Mouse (Mus musculus) G1E (cell line): ENCODE results near the gene Prss21. TPM values are rescaled to one million over a fixed set of nuclear protein-coding genes. Genes with fewer than 3 reads are reported as not detected.

Experiments used
- ATAC-seq: 2 replicates; pipeline ENCODE4 v1.8.0; 2016; ENCODE audit warnings: mild to moderate bottlenecking; ENCODE audit not compliant: insufficient number of reproducible peaks, poor library complexity, low FRiP score, severe bottlenecking; ENCODE audit errors: extremely low read depth
- DNase-seq: peaks from one replicate; pipeline ENCODE4 v3.0.0; 2012; ENCODE audit warnings: low spot score
- H3K27me3 ChIP-seq: 2 replicates; pipeline ENCODE4 v1.6.1; 2012; ENCODE audit warnings: mild to moderate bottlenecking, low read length, inconsistent platforms; ENCODE audit not compliant: insufficient read depth
- H3K36me3 ChIP-seq: replicated peaks from 2 replicates; pipeline ENCODE3; 2012; ENCODE audit warnings: mild to moderate bottlenecking, inconsistent platforms
- H3K4me1 ChIP-seq: 2 replicates; pipeline ENCODE4 v1.6.1; 2012; ENCODE audit warnings: low read depth, low read length, inconsistent platforms, mixed read lengths; ENCODE audit not compliant: insufficient read depth
- H3K4me3 ChIP-seq: 2 replicates; pipeline ENCODE4 v1.5.1; 2012; ENCODE audit warnings: low read depth, mild to moderate bottlenecking, inconsistent platforms, low read length, moderate library complexity, mixed read lengths
- H3K9me3 ChIP-seq: replicated peaks from 2 replicates; pipeline ENCODE4 v1.6.1; 2012; ENCODE audit warnings: inconsistent platforms
- CTCF ChIP-seq: IDR thresholded peaks from 2 replicates; pipeline ENCODE4 v1.5.1; 2012; ENCODE audit warnings: low read depth, low read length, inconsistent platforms, mixed read lengths
- GATA1 ChIP-seq: IDR thresholded peaks from 2 replicates; pipeline ENCODE4 v1.6.1; 2012; ENCODE audit warnings: borderline replicate concordance, low read length, inconsistent platforms, mixed read lengths
- GATA2 ChIP-seq: IDR thresholded peaks from 2 replicates; pipeline ENCODE4 v1.6.1; 2012; ENCODE audit warnings: low read depth, low read length, inconsistent platforms, borderline replicate concordance
- POLR2AphosphoS5 ChIP-seq: IDR thresholded peaks from 2 replicates; pipeline ENCODE4 v1.6.1; 2012; ENCODE audit warnings: low read depth, low read length, inconsistent platforms; ENCODE audit not compliant: insufficient replicate concordance
- TAL1 ChIP-seq: conservative IDR thresholded peaks from 2 replicates; pipeline ENCODE4 v1.6.1; 2012; ENCODE audit warnings: low read depth, low read length, inconsistent platforms, mixed read lengths
- polyA plus RNA-seq: library from polyadenylated mRNA; stranded (reverse); fragments of >175 nt; gene quantifications from 2 replicates; pipeline ENCODE4 v1.2.3, GENCODE M21; 2012
- total RNA-seq, 2 experiments: library from RNA; stranded (forward) in 1 of 2; stranded (reverse) in 1 of 2; fragments of 200-1000 nt in 1 of 2; fragments of >200 nt in 1 of 2; fragmentation: Nextera tagmentation in 1 of 2; gene quantifications; 2 replicates each; pipeline ENCODE4 v1.2.3; 2014 to 2017

Gene Prss21
- total and polyA plus RNA-seq, 3 experiments = not detected

DNA sequence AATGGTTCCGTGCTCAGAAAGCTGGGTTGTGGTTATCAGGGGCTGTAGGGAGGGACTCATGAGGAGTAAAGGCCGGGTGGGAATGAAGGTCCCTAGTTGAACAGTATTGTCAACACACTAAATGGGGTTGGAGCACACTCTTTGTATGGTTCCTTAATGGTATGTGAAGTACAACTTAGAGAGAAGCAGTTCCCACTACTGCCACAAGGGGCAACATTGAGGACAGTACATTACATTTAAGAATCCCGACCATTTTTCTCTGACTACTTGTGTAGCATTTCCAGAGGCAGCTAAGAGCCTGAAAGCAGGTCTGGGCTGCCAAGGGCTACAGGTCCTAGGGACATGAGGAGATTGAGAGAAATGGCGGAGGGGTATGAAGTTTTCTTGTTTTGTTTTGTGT lies 26.7 kb upstream of the Prss21 start:
- H3K27me3 ChIP-seq = peaks cover 28% of the 10 kb centered on the region
- H3K4me3 ChIP-seq = no peak overlapping the region
- no peaks in the 10 kb centered on the region for H3K9me3 ChIP-seq
- H3K36me3 ChIP-seq = no peaks in the 10 kb centered on the region
- H3K4me1 ChIP-seq = peaks cover 2% of the 10 kb centered on the region; the same call in 1 of the 2 replicates
- no peak for DNase-seq
- no peak for ATAC-seq
- TF ChIP-seq TAL1 = no peak
- TF ChIP-seq GATA1 = no peak
- TF ChIP-seq POLR2AphosphoS5 = no peak
- peak; percentile 82 for TF ChIP-seq CTCF
- no peak for TF ChIP-seq GATA2

DNA sequence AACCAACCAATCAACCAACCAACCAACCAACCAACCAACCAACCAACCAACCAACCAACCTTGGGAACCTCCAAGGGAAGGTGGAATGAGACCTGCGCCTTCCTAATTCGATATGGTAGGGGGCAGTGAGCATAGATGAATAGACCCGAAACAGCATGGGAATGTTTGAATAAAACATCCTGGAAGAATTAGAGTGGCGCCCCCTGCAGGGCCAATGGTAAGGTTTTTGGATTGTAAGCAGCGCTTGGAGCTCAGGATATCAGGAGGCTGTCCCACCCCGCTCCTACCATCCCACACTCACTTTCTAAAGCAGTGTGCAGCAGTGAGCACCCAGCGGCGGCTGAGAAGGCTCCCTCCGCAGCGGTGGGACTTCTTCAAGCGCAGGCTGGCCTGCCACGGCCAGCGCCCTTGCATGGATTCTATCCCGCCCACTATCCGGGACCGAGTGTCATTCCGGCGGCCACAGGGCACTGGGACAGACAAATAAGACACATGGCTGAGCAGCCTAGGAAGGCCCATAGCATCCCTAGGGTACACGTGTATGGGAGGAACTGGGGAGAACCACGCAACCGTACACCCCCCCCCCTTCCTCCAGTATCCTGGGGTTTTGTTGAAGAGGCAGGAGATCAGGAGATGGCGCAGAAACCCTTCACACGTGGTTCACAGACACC lies 24.6 kb upstream of the Prss21 start:
- no peak for ATAC-seq
- DNase-seq = no peak
- Histone ChIP-seq H3K27me3 (peaks cover 13% of the 10 kb centered on the region), H3K36me3 (no peaks in the 10 kb centered on the region), H3K9me3 (no peaks in the 10 kb centered on the region), H3K4me1 (no peaks in the 10 kb centered on the region), H3K4me3 (no peak overlapping the region)
- TF ChIP-seq TAL1 (no peak), GATA2 (no peak)

DNA sequence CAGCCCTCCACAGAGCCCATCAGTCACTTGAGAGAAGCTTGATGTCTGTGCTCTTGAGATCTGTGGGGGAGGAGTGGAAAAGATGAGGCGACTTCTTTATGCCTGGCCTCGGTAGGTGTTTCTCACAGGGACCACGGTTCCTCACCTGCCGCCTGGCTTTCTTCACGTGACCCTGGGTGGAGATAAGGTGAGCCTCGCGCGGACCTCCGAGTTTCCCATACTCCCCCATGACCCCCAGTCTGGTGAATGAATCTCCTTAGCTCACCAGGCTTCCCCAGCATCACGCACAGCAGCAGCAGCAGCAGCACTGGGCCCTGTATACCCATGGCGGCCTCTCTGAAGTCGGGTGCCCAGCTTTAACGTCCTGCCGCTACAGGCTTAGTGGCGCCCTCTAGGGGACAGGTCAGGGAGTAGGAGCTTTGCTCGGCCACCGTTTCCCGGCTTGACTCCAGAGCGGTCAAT lies 24.0 kb upstream of the Prss21 start, which contains the start of the genes Prss32 and Prss41:
Gene Prss32, plus strand, starts transcription at position 44 of the 462 bp plus-strand sequence.
Gene Prss41, minus strand, starts transcription at position 361 of the 462 bp plus-strand sequence.
- H3K36me3 ChIP-seq = no peaks in the 10 kb centered on the region
- H3K27me3 ChIP-seq = peaks cover 13% of the 10 kb centered on the region
- no peak for DNase-seq
- H3K9me3 ChIP-seq = no peaks in the 10 kb centered on the region
- no peak within 1 kb of the TSS for H3K4me3 ChIP-seq
- 0 out of 2 replicates have a peak, but pooled peaks have one; percentile 17 for TF ChIP-seq CTCF
- TF ChIP-seq GATA2 = no peak
- H3K4me1 ChIP-seq = no peaks in the 10 kb centered on the region
- no peak for ATAC-seq

DNA sequence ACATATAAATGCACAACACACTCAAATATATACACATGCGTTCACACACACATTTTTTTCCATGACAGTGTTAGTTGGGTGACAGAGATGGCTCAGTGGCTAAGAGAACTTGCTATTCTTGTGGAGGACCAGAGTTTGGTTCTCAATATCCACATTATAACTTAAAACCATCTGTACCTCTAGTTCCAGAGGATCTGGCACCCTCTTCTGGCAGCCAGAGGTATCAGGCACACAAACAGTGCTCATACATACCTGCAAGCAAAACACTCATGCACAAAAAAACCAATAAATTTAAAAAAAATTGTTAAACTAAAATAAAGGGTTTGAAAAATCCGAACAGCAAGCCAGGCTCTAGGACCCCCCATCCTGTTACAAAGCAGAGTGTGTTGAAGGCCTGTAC lies 17.8 kb upstream of the Prss21 start:
- no peaks in the 10 kb centered on the region for H3K36me3 ChIP-seq
- DNase-seq (no peak), ATAC-seq (no peak)
- H3K4me3 ChIP-seq = no peak overlapping the region
- peaks cover 8% of the 10 kb centered on the region for H3K27me3 ChIP-seq
- TF ChIP-seq GATA1 (no peak), CTCF (no peak), TAL1 (no peak), POLR2AphosphoS5 (no peak), GATA2 (no peak)
- peaks cover 7% of the 10 kb centered on the region for H3K4me1 ChIP-seq
- H3K9me3 ChIP-seq = no peaks in the 10 kb centered on the region

DNA sequence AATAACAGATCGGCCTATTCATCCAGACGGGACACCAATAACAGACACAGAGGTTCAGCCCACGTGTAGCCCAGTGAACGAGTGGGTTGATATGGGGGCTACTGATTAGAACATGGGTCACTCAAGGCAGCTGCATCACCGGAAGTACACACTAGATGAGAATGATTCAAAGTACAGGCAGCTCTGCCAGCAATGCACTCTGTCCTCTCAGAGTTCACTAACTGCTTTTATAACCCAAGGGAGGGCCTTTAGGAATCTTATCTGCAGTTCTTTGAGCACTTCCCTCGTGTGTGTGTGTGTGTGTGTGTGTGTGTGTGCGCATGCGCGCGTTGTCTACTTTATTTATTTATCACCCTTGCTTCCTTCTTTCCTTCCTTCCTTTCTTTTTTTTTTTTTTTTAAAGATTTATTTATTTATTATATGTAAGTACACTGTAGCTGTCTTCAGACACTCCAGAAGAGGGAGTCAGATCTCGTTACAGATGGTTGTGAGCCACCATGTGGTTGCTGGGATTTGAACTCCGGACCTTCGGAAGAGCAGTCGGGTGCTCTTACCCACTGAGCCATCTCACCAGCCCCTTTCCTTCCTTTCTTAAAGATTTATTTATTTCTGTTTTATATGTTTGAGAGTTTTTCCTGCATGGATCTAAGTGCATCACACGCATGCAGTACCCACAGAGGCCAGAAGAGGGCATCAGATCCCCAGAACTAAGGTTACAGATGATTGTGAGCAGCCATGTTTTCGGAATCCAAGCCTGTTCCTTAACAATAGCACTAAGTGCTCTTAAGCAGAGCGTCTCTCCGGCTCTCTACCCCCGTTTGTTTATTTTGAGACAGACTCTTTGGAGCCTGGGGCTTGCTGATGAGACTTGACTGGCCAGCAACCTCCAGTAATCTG lies 16.8 kb upstream of the Prss21 start:
- DNase-seq = no peak

DNA sequence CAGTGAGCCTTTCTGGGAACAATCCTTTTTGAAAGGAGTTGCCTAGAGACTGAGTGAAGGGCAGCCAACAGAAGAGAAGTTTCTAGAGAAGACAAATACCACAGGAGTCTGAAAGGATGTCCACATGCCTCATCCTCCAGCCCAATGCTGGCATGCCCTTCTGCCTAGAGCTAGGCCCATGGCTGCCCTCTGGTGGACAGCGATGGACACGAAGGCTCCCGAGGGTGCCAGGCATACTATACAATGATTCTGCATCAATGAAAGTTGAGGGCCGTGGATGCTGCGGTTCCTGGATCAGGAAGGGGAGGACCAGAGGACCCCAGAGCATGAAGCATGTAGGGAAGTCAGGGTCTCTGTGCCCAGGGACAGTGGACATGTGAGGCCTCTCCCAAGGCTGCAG lies 14.6 kb upstream of the Prss21 start:
- peak; percentile 45 for ATAC-seq
- Histone ChIP-seq H3K4me1 (peaks cover 7% of the 10 kb centered on the region), H3K36me3 (no peaks in the 10 kb centered on the region), H3K27me3 (peaks cover 14% of the 10 kb centered on the region), H3K4me3 (no peak overlapping the region), H3K9me3 (no peaks in the 10 kb centered on the region)
- peak; percentile 57 for TF ChIP-seq CTCF
- no peak for TF ChIP-seq GATA2
- peak; percentile 40 for DNase-seq

More for the DNA sequence above, 16.8 kb upstream of the Prss21 start:
- Histone ChIP-seq H3K9me3 (no peaks in the 10 kb centered on the region), H3K36me3 (no peaks in the 10 kb centered on the region), H3K4me1 (peaks cover 7% of the 10 kb centered on the region), H3K27me3 (peaks cover 11% of the 10 kb centered on the region), H3K4me3 (no peak overlapping the region)
- peak; percentile 68; the same call in 1 of the 2 replicates for TF ChIP-seq CTCF
- no peak for TF ChIP-seq GATA1
- no peak for ATAC-seq
